Comparison of ENCODE assay signal across 23 mouse cellular contexts in the genomic region with DNA sequence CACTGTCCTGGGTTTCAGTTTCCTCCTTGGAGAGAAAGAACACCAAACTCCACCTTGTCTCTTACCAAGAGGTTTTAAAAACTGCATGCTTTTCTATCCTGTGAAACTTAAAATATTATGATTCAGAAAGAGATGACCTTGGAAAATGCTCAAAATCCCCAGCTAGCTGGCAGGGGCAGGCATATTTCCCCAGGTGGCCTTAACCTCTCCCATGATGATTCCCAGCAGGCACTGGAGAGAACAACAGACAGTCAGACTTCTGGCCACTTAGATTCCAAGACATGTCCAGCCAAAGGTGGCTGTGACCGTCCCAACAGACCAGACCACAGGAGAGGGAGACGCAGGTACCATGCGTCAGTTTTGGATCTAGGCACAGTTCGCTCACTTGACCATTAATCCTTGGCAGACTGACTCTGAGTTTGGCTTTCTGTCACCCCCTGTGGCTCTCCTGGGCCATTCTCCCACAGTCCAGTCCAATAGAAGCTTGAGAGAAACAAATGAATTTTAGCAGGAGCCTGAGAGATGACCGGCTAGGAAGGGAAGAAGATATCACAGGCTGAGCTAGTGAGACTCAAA.
DNase-seq lines count a peak whose midpoint lies in the region; ATAC-seq and TF ChIP-seq lines count a peak whose summit lies in the region.
"Had no signal": no experiment of that assay in that cellular context is flagged by ENCODE, and none has a peak within 500 bp of the region (broad histone marks: within the 10 kb centered on the region; RNA-seq: fewer than 3 reads in every experiment).

No protein-coding gene starts in this region.

- no peak for ATAC-seq in embryonic facial prominence, embryonic 13.5 days (ENCODE audit: insufficient number of reproducible peaks, insufficient read depth, low FRiP score, low TSS enrichment, low read depth)
- no peak for ATAC-seq in forebrain, postnatal 0 days
- ATAC-seq in megakaryocyte progenitor cell, adult 5-6 weeks (replicated peaks; ENCODE audit: poor library complexity) = no peak
- no peak for ATAC-seq in midbrain, embryonic 16.5 days
- ATAC-seq: activated CD4-positive, CD25-positive, alpha-beta regulatory T cell, adult 4 months; forebrain, embryonic 14.5 days; hindbrain, embryonic 16.5 days; midbrain, embryonic 15.5 days; Patski had no signal

- peaks cover 72% of the 10 kb centered on the region for H3K36me3 ChIP-seq in embryonic facial prominence, embryonic 13.5 days
- H3K36me3 ChIP-seq in embryonic facial prominence, embryonic 10.5 days (replicated peaks) = peaks cover 73% of the 10 kb centered on the region
- H3K36me3 ChIP-seq in forebrain, postnatal 0 days (ENCODE audit: insufficient read depth) = no peaks in the 10 kb centered on the region
- no peaks in the 10 kb centered on the region for H3K36me3 ChIP-seq in midbrain, embryonic 16.5 days (ENCODE audit: control insufficient read depth, insufficient read depth, low read length)
- H3K36me3 ChIP-seq: midbrain, embryonic 15.5 days; neural tube, embryonic 12.5 days had no signal

- no peaks in the 10 kb centered on the region for H3K27me3 ChIP-seq in embryonic facial prominence, embryonic 13.5 days
- no peaks in the 10 kb centered on the region for H3K27me3 ChIP-seq in embryonic facial prominence, embryonic 10.5 days (replicated peaks; ENCODE audit: low read depth, poor library complexity, severe bottlenecking)
- no peaks in the 10 kb centered on the region for H3K27me3 ChIP-seq in forebrain, postnatal 0 days (ENCODE audit: insufficient read depth, low read length)
- no peaks in the 10 kb centered on the region for H3K27me3 ChIP-seq in midbrain, embryonic 16.5 days (ENCODE audit: control insufficient read depth, insufficient read depth, low read depth, low read length)
- H3K27me3 ChIP-seq: heart, embryonic 12.5 days; midbrain, embryonic 15.5 days; neural tube, embryonic 12.5 days; Patski had no signal

- TF ChIP-seq CTCF in forebrain, postnatal 0 days (IDR thresholded peaks at IDR 0.05; ENCODE audit: low read depth) = no peak

- no peak overlapping the region for H3K4me3 ChIP-seq in embryonic facial prominence, embryonic 13.5 days
- H3K4me3 ChIP-seq in embryonic facial prominence, embryonic 10.5 days = no peak overlapping the region
- H3K4me3 ChIP-seq in forebrain, postnatal 0 days (ENCODE audit: low read depth, low read length) = no peak overlapping the region
- no peak overlapping the region for H3K4me3 ChIP-seq in midbrain, embryonic 16.5 days (ENCODE audit: low read depth, low read length)
- H3K4me3 ChIP-seq: heart, embryonic 12.5 days; midbrain, embryonic 15.5 days; neural tube, embryonic 12.5 days had no signal

- 90% methylated on average over 5 of the region's 5 CpGs for WGBS in embryonic facial prominence, embryonic 13.5 days
- 92% methylated on average over 5 of the region's 5 CpGs for WGBS in embryonic facial prominence, embryonic 10.5 days
- WGBS in forebrain, postnatal 0 days = 86% methylated on average over 5 of the region's 5 CpGs
- WGBS in midbrain, embryonic 16.5 days = 86% methylated on average over 5 of the region's 5 CpGs

- H3K27ac ChIP-seq in embryonic facial prominence, embryonic 13.5 days = peak overlapping the region; percentile 91; the same call in 1 of the 2 replicates
- no peak overlapping the region for H3K27ac ChIP-seq in embryonic facial prominence, embryonic 10.5 days (replicated peaks)
- H3K27ac ChIP-seq in forebrain, postnatal 0 days (ENCODE audit: low read depth, low read length) = no peak overlapping the region
- H3K27ac ChIP-seq in midbrain, embryonic 16.5 days (ENCODE audit: low read length) = no peak overlapping the region
- H3K27ac ChIP-seq: midbrain, embryonic 15.5 days; neural tube, embryonic 12.5 days had no signal

- DNase-seq in embryonic facial prominence, embryonic 10.5 days (ENCODE audit: low spot score) = no peak
- peak; percentile 79 for DNase-seq in brain, adult 2 months (ENCODE audit: low read depth, low spot score)
- DNase-seq in cerebellum, adult 11-12 months = peak; percentile 81
- DNase-seq in cerebellum, postnatal 25 days = peak; percentile 83 to 84
- DNase-seq in forebrain, postnatal 0 days = no peak
- DNase-seq: embryo, embryonic 11 days; heart, postnatal 36 days; kidney, adult 18-20 months; kidney, postnatal 14 days; layer of hippocampus, adult 9-11 months; liver; lung, adult 2 months; thymus, postnatal 36 days had no signal

- no peaks in the 10 kb centered on the region for H3K9me3 ChIP-seq in embryonic facial prominence, embryonic 13.5 days
- H3K9me3 ChIP-seq in embryonic facial prominence, embryonic 10.5 days = no peaks in the 10 kb centered on the region
- H3K9me3 ChIP-seq in forebrain, postnatal 0 days (ENCODE audit: low read length) = no peaks in the 10 kb centered on the region
- H3K9me3 ChIP-seq in midbrain, embryonic 16.5 days (replicated peaks; ENCODE audit: control insufficient read depth, low read length, poor library complexity, severe bottlenecking) = no peaks in the 10 kb centered on the region
- H3K9me3 ChIP-seq: heart, embryonic 12.5 days; midbrain, embryonic 15.5 days; neural tube, embryonic 12.5 days had no signal

- H3K4me1 ChIP-seq in embryonic facial prominence, embryonic 13.5 days = peaks cover 58% of the 10 kb centered on the region
- peaks cover 59% of the 10 kb centered on the region for H3K4me1 ChIP-seq in embryonic facial prominence, embryonic 10.5 days
- peaks cover 12% of the 10 kb centered on the region for H3K4me1 ChIP-seq in forebrain, postnatal 0 days (ENCODE audit: insufficient read depth)
- H3K4me1 ChIP-seq in midbrain, embryonic 16.5 days (ENCODE audit: control insufficient read depth, insufficient read depth, low read length) = peaks cover 16% of the 10 kb centered on the region

- H3K4me2 ChIP-seq in embryonic facial prominence, embryonic 13.5 days = no peak overlapping the region
- no peak overlapping the region for H3K4me2 ChIP-seq in forebrain, postnatal 0 days (ENCODE audit: low read depth)
- no peak overlapping the region for H3K4me2 ChIP-seq in midbrain, embryonic 16.5 days (ENCODE audit: low read length)
- H3K4me2 ChIP-seq: heart, embryonic 12.5 days; midbrain, embryonic 15.5 days; neural tube, embryonic 12.5 days had no signal

- H3K9ac ChIP-seq in embryonic facial prominence, embryonic 13.5 days = 0 out of 2 replicates have a peak overlapping the region, but pooled peaks have one; percentile 11
- H3K9ac ChIP-seq in forebrain, postnatal 0 days = no peak overlapping the region
- H3K9ac ChIP-seq in midbrain, embryonic 16.5 days (ENCODE audit: low read depth, low read length) = no peak overlapping the region
- H3K9ac ChIP-seq: heart, embryonic 12.5 days; midbrain, embryonic 15.5 days; neural tube, embryonic 12.5 days had no signal

Comparison
In these comparisons a context has a peak if more than half of its experiments do, and no peak if none do; other contexts are left out.
1. DNase-seq: peak in brain, adult 2 months (single experiment), cerebellum, adult 11-12 months (single experiment) and cerebellum, postnatal 25 days (2 of 2); none in embryonic facial prominence, embryonic 10.5 days (single experiment) and forebrain, postnatal 0 days (single experiment).